Mouse (Mus musculus) kidney, postnatal 36 days (tissue): ENCODE results near the gene Rbp2.
A peak's percentile ranks its signal among the peaks of the same experiment; 100 is the strongest.

Experiments used
- DNase-seq, 2 experiments: peaks; one replicate each; pipeline ENCODE4 v3.0.0; 2021 to 2022; ENCODE audit warnings: mixed read lengths in 2 of 2

Rbp2 gene

DNA sequence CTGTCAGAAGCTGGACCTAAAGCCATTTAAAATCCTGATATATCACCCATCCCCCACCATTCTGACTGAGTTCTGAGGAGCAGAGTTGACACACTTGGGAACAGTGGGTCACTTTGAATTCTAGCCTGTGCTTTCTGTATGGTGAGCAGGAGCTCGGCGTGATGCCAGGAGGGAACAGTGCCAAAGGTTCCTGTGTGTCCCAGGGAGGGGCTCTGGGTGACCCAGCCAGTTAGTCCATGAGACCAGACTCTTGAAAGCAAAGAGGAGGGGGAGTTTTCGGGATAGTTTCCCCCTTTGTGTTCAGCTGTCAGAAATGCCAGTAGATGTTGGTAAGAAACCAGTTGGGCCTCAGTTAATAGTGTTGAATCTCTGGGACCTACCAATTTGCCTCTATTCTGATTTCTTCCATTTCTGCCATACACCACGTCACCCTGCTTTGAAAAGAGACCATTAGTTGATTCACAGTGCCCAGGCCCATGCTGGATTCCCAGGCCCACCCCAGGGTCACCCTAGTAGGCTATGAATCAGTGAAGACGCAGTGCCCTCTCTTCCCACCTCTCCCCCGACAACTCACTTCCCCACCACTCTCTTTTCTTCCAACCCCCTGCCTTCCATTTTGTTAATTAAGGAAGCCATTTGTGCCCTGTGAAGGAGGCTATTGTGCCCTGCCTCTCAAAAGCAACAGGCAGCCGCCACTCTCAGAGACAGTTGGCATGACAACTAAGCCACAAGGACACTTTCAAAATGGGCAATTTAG lies 39.0 kb downstream of the Rbp2 start:
- DNase-seq, result peak; percentile 5 to 17

- no peak for DNase-seq
These were observed 39.6 kb downstream of the Rbp2 start for GRCm38 (mm10) chr9:98525543-98525924.

DNA sequence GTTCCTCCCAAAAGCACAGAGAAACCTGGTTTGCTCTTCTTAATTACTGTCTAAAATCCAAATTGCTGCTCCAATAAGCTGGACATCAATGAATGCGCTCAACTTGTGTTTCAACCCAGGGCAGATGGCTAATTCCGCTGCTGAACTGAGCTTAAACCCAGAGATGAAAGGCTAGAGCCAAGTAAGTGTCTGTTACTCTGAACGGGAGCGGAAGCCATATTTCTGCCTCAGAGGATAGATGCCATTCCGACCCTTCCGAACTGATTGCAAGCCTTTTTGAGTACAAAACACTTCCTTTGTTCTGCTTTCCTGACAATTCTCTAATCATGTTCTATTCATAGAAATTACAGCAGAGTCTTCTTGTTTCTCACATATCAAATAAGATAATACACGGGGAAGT lies 41.3 kb downstream of the Rbp2 start:
- DNase-seq, result peak; percentile 9 to 24

- no peak for DNase-seq
These were observed 43.9 kb downstream of the Rbp2 start for GRCm38 (mm10) chr9:98529776-98530175.

DNA sequence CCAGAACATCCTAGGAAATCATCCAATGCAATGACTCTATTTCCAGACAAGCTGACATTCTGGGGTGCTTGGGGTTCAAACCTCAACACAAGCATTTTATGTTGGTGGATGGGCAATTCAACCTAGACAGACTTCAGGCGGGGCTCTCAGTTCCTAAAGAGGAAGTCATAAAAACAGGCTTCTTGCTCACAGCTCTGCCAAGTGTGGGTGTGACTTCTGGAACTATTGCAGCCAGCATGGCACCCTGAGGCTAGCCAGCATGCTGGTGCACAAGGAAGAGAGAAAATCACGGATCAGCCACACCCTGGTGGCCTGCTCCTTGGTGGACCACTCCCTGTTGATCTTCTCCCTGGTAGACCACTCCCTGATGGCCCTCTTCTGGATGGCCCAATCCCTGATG lies 45.1 kb downstream of the Rbp2 start:
- no peak for DNase-seq

DNA sequence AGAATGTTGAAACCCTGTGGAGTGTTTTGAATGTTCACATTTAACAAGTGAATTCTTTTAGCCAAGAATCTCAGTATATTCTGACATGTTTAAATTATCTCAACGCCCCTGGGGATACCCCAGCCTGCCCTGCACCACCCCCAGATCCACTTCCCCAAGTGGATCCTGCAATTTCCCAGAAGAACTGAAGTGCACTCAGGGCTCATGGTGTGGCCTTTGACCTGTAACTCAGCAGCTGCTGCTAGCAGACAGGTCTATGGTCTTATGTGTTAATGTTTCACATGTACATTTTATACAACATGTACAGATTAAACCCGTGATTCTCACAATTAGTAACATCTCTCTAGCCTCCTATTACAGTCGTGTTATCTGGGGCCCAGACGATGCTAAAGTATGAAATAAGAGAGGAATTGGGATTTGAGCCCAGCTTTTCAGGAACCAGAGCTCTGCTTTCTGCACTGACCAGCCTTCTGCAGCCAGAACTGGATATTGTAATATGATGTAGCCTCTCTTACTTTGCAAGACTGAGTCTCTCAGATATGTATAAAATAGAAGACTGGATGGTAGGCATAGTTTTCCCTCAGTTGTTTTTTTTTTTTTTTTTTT lies 48.9 kb downstream of the Rbp2 start:
- no peak for DNase-seq

DNA sequence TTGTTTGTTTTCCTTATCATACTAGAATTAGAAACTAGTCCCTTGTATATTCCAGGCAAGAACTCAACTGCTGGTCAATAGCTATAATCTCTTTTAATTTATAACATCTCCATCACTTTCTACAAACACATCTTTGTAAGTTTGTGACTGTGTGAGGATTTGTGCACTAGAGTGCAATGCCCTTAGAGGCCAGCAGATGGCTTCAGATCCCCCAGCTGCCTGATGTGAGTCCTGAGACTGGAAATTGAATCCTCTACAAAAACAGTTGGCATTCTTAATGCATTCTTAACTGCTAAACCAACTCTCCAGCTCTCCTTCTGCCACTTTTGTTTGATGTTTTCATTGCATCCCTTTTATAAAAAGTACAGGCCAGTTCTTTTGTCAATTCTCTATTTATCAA lies 49.8 kb downstream of the Rbp2 start:
- DNase-seq, result no peak

DNA sequence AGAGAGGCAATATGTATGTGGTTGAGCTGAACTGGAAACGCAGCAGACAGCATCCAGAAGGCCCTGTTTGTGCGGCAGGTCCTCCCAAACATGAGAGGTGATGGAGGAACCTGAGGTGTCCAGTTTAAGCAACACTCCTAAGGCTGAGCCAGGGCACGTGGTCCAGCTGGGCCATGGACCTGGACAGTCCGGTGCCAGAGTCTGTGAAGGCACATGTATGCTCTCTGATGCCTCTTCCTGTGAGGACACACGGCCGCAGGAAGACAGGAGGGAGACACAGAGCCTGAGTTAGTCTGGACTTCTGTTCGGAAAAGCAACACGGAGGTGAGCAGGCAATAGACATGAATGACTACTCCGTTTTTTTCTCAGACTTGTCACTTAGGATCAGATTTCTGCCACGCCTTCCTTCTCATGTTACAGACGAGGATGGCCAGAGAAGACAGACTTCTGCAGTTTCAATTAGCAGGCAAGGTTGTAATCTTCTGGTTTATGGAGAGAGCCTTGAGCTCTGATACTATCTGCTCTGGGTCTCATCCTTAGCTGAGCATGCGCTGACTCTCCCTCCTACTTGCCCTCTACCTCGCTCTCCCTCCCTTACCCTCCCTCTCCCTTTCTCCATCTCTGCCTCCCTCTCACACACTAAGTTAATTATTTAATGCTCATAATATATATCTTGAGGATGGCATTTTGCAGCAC lies 52.2 kb downstream of the Rbp2 start:
- no peak for DNase-seq

GRCm38 (mm10) chr9:98538713-98539360 lies 52.9 kb downstream of the Rbp2 start:
- DNase-seq, result peak; percentile 72 to 79

- no peak for DNase-seq
These were observed 58.1 kb downstream of the Rbp2 start for GRCm38 (mm10) chr9:98544042-98544441.
